ENCODE assay signal across 8 mouse cellular contexts in genomic region chr7:29853219-29853842, GRCm38 (mm10). TPM values are rescaled to one million over a fixed set of nuclear protein-coding genes. Genes with fewer than 3 reads are reported as not detected.
A peak's percentile ranks its signal among the peaks of the same experiment; 100 is the strongest.
DNase-seq lines count a peak whose midpoint lies in the region; ATAC-seq lines count a peak whose summit lies in the region.

Gene Zfp940, minus strand, starts transcription at chr7:29853669.

- peak within 1 kb of the TSS; percentile 54 for H3K4me3 ChIP-seq in hindbrain, embryonic 15.5 days

- peak; percentile 83 for DNase-seq in T-cell, adult 2 months (ENCODE audit: low spot score)
- DNase-seq in cerebellum, postnatal 36 days: peak; percentile 79 to 89
- peak; percentile 85 to 95 for DNase-seq in frontal cortex, postnatal 36 days (ENCODE audit: low spot score in 2 of 2)
- DNase-seq in left cerebral cortex, adult 11 months (ENCODE audit: low spot score): peak; percentile 80
- peak; percentile 77 to 87 for DNase-seq in lung, postnatal 4 days
- peak; percentile 90 for DNase-seq in right cerebral cortex, adult 18-20 months
- peak; percentile 21 for DNase-seq in urinary bladder, postnatal 10 days (ENCODE audit: low spot score)

- H3K9ac ChIP-seq in hindbrain, embryonic 15.5 days: peak within 1 kb of the TSS; percentile 57

- H3K36me3 ChIP-seq in hindbrain, embryonic 15.5 days: peaks cover 20% of the 10 kb centered on the region

- no peaks in the 10 kb centered on the region for H3K9me3 ChIP-seq in hindbrain, embryonic 15.5 days

- ATAC-seq in hindbrain, embryonic 15.5 days (ENCODE audit: low FRiP score, low read depth): peak; percentile 98

- H3K4me2 ChIP-seq in hindbrain, embryonic 15.5 days: peak within 1 kb of the TSS; percentile 74

- no peaks in the 10 kb centered on the region for H3K27me3 ChIP-seq in hindbrain, embryonic 15.5 days

- 1% methylated on average over 21 of the region's 21 CpGs for WGBS in hindbrain, embryonic 15.5 days

- H3K4me1 ChIP-seq in hindbrain, embryonic 15.5 days (replicated peaks): peaks cover 5% of the 10 kb centered on the region; the same call in 1 of the 2 replicates

- H3K27ac ChIP-seq in hindbrain, embryonic 15.5 days (replicated peaks): peak within 1 kb of the TSS; percentile 74

RNA-seq across cellular contexts. Expression of gene Zfp940, which starts in this region (rescaled TPM):
- 13.4 and 14.4 TPM in 2 replicates for polyA plus RNA-seq in hindbrain, embryonic 15.5 days (2015; fragmentation: Nextera tagmentation; extraction: Ambion mirVana)

Comparison
In these comparisons a context has a peak if more than half of its experiments do, and no peak if none do; other contexts are left out.
1. Peak in every context shown above with its lines: DNase-seq, ATAC-seq, H3K4me3 ChIP-seq and H3K27ac ChIP-seq.
2. DNase-seq: peak in every context shown above with its lines; median percentile 90 in frontal cortex, postnatal 36 days; 90 in right cerebral cortex, adult 18-20 months; 84 in cerebellum, postnatal 36 days; 83 in T-cell, adult 2 months; 82 in lung, postnatal 4 days; 80 in left cerebral cortex, adult 11 months; 21 in urinary bladder, postnatal 10 days.